Mouse (Mus musculus): ENCODE measurements around the gene Nat14. TPM values are rescaled to one million over a fixed set of nuclear protein-coding genes. Genes with fewer than 3 reads are reported as not detected.

Gene Nat14
- polyA plus RNA-seq, 2 experiments: 0.92 to 7.6 TPM

DNA sequence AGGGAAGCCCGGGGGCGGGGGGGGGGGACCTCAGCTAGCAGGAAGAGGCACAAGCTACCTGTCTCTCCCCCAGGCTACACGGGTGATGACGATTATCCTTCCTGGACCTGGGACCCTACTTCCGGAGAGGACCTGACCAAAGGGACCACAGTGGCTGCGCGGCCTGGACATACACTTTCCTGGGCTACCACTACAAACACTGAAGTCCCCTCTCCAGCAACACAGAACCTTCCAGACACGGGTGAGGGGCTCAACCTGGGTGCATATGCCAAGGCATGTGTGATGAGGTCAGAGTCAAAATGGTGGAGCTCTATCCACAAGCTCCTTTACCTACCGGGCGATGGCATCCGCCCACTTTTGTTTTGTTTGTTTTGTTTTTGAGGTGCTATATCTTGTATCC, 15.6 kb downstream of the Nat14 start:
- no peaks in the 10 kb centered on the region for H3K4me1 ChIP-seq (ENCODE audit: control insufficient read depth, insufficient read depth, low read length)
- 75% methylated on average over 10 of the region's 11 CpGs for WGBS
- no peak overlapping the region for H3K9ac ChIP-seq (ENCODE audit: low read depth, low read length, severe bottlenecking)
- no peak for TF ChIP-seq POLR2A (IDR thresholded peaks at IDR 0.05; ENCODE audit: borderline replicate concordance, extremely low read depth, insufficient read depth, insufficient read length)
- H3K4me2 ChIP-seq (replicated peaks; ENCODE audit: low read depth, low read length, severe bottlenecking): no peak overlapping the region
- no peak overlapping the region for H3K27ac ChIP-seq (replicated peaks; ENCODE audit: low read depth, low read length)
- no peaks in the 10 kb centered on the region for H3K27me3 ChIP-seq (ENCODE audit: control insufficient read depth, insufficient read depth, low read length)
- DNase-seq (ENCODE audit: low spot score) (no peak), ATAC-seq (ENCODE audit: low FRiP score, low read depth) (no peak)
- no peak overlapping the region for H3K4me3 ChIP-seq (replicated peaks; ENCODE audit: low read length)
- H3K9me3 ChIP-seq (ENCODE audit: control insufficient read depth, low read length): no peaks in the 10 kb centered on the region
- H3K36me3 ChIP-seq (ENCODE audit: control insufficient read depth, insufficient read depth, low read length): no peaks in the 10 kb centered on the region

DNA sequence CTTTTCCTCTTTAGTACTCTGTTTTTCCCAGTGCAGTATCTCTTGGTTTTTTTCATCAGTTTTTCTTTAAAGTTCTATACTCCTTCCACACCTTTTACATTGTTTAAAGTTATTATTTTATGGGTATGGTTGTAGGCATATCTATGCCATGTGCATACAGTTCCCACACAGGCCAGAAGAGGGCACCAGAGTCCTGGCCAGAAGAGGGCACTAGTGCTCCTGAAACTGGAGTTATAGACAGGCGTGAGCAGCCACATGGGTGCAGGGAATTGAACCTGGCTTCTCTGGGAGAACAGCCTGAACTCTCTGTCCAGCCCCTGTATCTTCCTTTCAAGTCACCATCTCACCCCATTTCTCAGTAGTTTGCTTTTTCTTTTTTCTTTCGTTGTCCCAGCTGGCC, 16.6 kb downstream of the Nat14 start:
- ATAC-seq (ENCODE audit: low FRiP score, low read depth) (no peak), DNase-seq (ENCODE audit: low spot score) (no peak)
- H3K4me1 ChIP-seq (ENCODE audit: control insufficient read depth, insufficient read depth, low read length): no peaks in the 10 kb centered on the region
- no peak overlapping the region for H3K9ac ChIP-seq (ENCODE audit: low read depth, low read length, severe bottlenecking)
- no peak overlapping the region for H3K4me2 ChIP-seq (replicated peaks; ENCODE audit: low read depth, low read length, severe bottlenecking)
- H3K27ac ChIP-seq (replicated peaks; ENCODE audit: low read depth, low read length): no peak overlapping the region
- H3K4me3 ChIP-seq (replicated peaks; ENCODE audit: low read length): no peak overlapping the region
- H3K27me3 ChIP-seq (ENCODE audit: control insufficient read depth, insufficient read depth, low read length): no peaks in the 10 kb centered on the region
- 41% methylated on average over 2 of the region's 2 CpGs for WGBS
- no peak for TF ChIP-seq POLR2A (IDR thresholded peaks at IDR 0.05; ENCODE audit: borderline replicate concordance, extremely low read depth, insufficient read depth, insufficient read length)
- H3K36me3 ChIP-seq (ENCODE audit: control insufficient read depth, insufficient read depth, low read length): no peaks in the 10 kb centered on the region
- no peaks in the 10 kb centered on the region for H3K9me3 ChIP-seq (ENCODE audit: control insufficient read depth, low read length)

DNA sequence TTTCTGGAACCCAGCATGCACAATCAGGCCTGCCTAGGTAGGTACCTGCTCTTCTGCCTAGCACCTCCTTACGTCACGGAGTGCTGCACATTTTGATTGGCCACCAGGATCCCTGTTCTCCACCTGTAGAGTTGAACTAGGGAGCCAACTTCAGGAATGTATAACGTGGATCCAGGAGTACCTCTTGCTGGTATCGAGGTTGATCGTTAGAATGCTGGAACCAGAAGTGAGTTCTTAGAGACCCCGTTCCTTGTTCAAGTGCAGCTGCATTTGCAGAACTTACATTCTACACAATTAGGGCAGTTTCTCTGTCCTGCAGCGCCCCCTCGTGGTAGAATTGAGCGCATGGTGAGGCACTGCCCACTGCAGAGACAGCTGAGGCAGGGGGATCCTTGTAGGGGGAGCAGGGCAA, 18.2 kb downstream of the Nat14 start:
- Histone ChIP-seq H3K4me3 (replicated peaks; ENCODE audit: low read length) (no peak overlapping the region), H3K9ac (ENCODE audit: low read depth, low read length, severe bottlenecking) (no peak overlapping the region), H3K27me3 (ENCODE audit: control insufficient read depth, insufficient read depth, low read length) (no peaks in the 10 kb centered on the region), H3K27ac (replicated peaks; ENCODE audit: low read depth, low read length) (no peak overlapping the region), H3K36me3 (ENCODE audit: control insufficient read depth, insufficient read depth, low read length) (no peaks in the 10 kb centered on the region), H3K4me2 (replicated peaks; ENCODE audit: low read depth, low read length, severe bottlenecking) (no peak overlapping the region), H3K4me1 (ENCODE audit: control insufficient read depth, insufficient read depth, low read length) (no peaks in the 10 kb centered on the region), H3K9me3 (ENCODE audit: control insufficient read depth, low read length) (no peaks in the 10 kb centered on the region)
- DNase-seq (ENCODE audit: low spot score) (peak; percentile 77), ATAC-seq (ENCODE audit: low FRiP score, low read depth) (0 out of 2 replicates have a peak, but pooled peaks have one; percentile 42)
- WGBS: 15% methylated on average over 9 of the region's 9 CpGs
- TF ChIP-seq POLR2A (IDR thresholded peaks at IDR 0.05; ENCODE audit: borderline replicate concordance, extremely low read depth, insufficient read depth, insufficient read length): no peak

DNA sequence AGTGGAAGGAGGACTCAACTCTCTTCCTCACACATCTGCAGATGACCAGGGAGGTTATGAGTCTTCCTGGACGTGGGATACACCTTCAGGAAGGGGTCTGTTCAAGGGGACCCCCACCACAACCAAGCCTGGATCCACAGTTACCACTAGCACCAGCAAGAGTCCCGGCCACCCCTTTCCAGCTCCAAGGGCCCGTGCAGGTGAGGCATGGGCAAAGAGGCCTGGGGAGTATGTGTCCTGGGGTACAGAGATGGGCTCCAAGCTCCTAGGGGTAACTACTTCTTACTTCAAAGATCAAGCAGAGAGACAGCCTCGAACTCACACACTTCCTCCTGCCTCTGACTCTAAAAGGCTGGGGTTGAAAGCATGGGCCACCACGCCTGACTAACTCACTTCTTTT, 20.8 kb downstream of the Nat14 start:
- no peak for DNase-seq (ENCODE audit: low spot score)
- Histone ChIP-seq H3K9me3 (ENCODE audit: control insufficient read depth, low read length) (no peaks in the 10 kb centered on the region), H3K4me1 (ENCODE audit: control insufficient read depth, insufficient read depth, low read length) (no peaks in the 10 kb centered on the region), H3K9ac (ENCODE audit: low read depth, low read length, severe bottlenecking) (no peak overlapping the region), H3K4me3 (replicated peaks; ENCODE audit: low read length) (no peak overlapping the region), H3K4me2 (replicated peaks; ENCODE audit: low read depth, low read length, severe bottlenecking) (no peak overlapping the region), H3K27me3 (ENCODE audit: control insufficient read depth, insufficient read depth, low read length) (no peaks in the 10 kb centered on the region), H3K36me3 (ENCODE audit: control insufficient read depth, insufficient read depth, low read length) (no peaks in the 10 kb centered on the region), H3K27ac (replicated peaks; ENCODE audit: low read depth, low read length) (no peak overlapping the region)
- ATAC-seq (ENCODE audit: low FRiP score, low read depth): no peak
- TF ChIP-seq POLR2A (IDR thresholded peaks at IDR 0.05; ENCODE audit: borderline replicate concordance, extremely low read depth, insufficient read depth, insufficient read length): no peak
- WGBS: 37% methylated on average over 5 of the region's 5 CpGs

DNA sequence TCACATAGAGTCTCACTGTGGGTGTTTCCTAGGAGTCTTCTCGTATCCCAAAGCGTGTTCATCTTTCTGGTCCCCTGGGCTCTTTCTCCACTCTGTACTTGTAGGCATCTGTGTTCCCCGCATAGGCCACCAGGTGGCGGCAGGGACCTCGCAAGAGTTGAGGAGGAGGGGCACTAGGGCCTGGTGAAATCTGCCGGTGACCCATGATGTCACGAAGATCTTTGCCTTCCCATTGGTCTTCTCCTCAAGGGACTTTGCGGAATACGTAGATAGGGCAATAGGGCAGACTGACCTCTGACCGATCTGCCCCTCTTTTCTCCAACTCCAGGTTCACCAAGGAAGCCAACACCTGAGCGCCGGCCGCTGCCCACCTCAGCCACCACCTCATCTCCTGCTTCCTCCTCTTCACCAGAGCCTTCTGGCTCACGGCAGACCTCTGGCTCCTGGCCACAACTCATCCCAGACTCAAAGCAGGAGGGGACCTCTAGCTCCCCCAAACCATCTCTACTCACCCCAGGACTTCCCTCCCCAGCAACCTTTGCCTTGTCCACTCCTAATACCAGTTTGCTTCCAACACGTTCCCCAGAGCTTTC, 21.5 kb downstream of the Nat14 start:
- peak; percentile 87 for ATAC-seq (ENCODE audit: low FRiP score, low read depth)
- no peak overlapping the region for H3K27ac ChIP-seq (replicated peaks; ENCODE audit: low read depth, low read length)
- no peak overlapping the region for H3K9ac ChIP-seq (ENCODE audit: low read depth, low read length, severe bottlenecking)

More for the DNA sequence above, 21.5 kb downstream of the Nat14 start:
- no peaks in the 10 kb centered on the region for H3K9me3 ChIP-seq (ENCODE audit: control insufficient read depth, low read length)
- H3K4me2 ChIP-seq (replicated peaks; ENCODE audit: low read depth, low read length, severe bottlenecking): peak overlapping the region; percentile 45
- H3K4me1 ChIP-seq (ENCODE audit: control insufficient read depth, insufficient read depth, low read length): no peaks in the 10 kb centered on the region
- 18% methylated on average over 15 of the region's 15 CpGs for WGBS
- no peaks in the 10 kb centered on the region for H3K36me3 ChIP-seq (ENCODE audit: control insufficient read depth, insufficient read depth, low read length)
- TF ChIP-seq POLR2A (IDR thresholded peaks at IDR 0.05; ENCODE audit: borderline replicate concordance, extremely low read depth, insufficient read depth, insufficient read length): no peak
- H3K4me3 ChIP-seq (replicated peaks; ENCODE audit: low read length): peak overlapping the region; percentile 29
- H3K27me3 ChIP-seq (ENCODE audit: control insufficient read depth, insufficient read depth, low read length): no peaks in the 10 kb centered on the region
- DNase-seq (ENCODE audit: low spot score): peak; percentile 90
